In genomic region chr14:28923180-28923961, GRCm38 (mm10) we compare ENCODE assay signal across 20 mouse cellular contexts.
DNase-seq lines count a peak whose midpoint lies in the region; ATAC-seq and TF ChIP-seq lines count a peak whose summit lies in the region.
"Had no signal": no experiment of that assay in that cellular context is flagged by ENCODE, and none has a peak within 500 bp of the region (broad histone marks: within the 10 kb centered on the region; RNA-seq: fewer than 3 reads in every experiment).

No protein-coding gene starts in this region.

- no peaks in the 10 kb centered on the region for H3K36me3 ChIP-seq in heart, embryonic 12.5 days
- no peaks in the 10 kb centered on the region for H3K36me3 ChIP-seq in kidney, adult 2 months (ENCODE audit: control insufficient read depth, insufficient read depth, low read length)
- H3K36me3 ChIP-seq in kidney, embryonic 14.5 days (ENCODE audit: control insufficient read depth, insufficient read depth, low read length), result no peaks in the 10 kb centered on the region
- H3K36me3 ChIP-seq: embryonic facial prominence, embryonic 15.5 days; G1E; hindbrain, embryonic 12.5 days; liver, embryonic 15.5 days; neural tube, embryonic 13.5 days had no signal

- H3K4me2 ChIP-seq in heart, embryonic 12.5 days, result no peak overlapping the region
- no peak overlapping the region for H3K4me2 ChIP-seq in kidney, embryonic 14.5 days (replicated peaks; ENCODE audit: low read depth, low read length)
- H3K4me2 ChIP-seq: embryonic facial prominence, embryonic 15.5 days; hindbrain, embryonic 12.5 days; liver, embryonic 15.5 days; neural tube, embryonic 13.5 days had no signal

- no peaks in the 10 kb centered on the region for H3K27me3 ChIP-seq in heart, embryonic 12.5 days (replicated peaks)
- no peaks in the 10 kb centered on the region for H3K27me3 ChIP-seq in kidney, adult 2 months (replicated peaks; ENCODE audit: control insufficient read depth, insufficient read depth, low read length)
- no peaks in the 10 kb centered on the region for H3K27me3 ChIP-seq in kidney, embryonic 14.5 days (ENCODE audit: control insufficient read depth, insufficient read depth, low read length)
- H3K27me3 ChIP-seq: embryonic facial prominence, embryonic 15.5 days; hindbrain, embryonic 12.5 days; liver, embryonic 15.5 days; megakaryocyte, embryonic 14.5 days; neural tube, embryonic 13.5 days had no signal

- TF ChIP-seq POLR2A in kidney, adult 2 months (IDR thresholded peaks at IDR 0.05; ENCODE audit: low read depth, low read length), result no peak
- TF ChIP-seq POLR2A in brain, embryonic 14.5 days (IDR thresholded peaks at IDR 0.05; ENCODE audit: borderline replicate concordance, extremely low read depth, insufficient read depth, insufficient read length, poor library complexity, severe bottlenecking), result no peak

- no peak for TF ChIP-seq CTCF in kidney, adult 2 months (conservative IDR thresholded peaks at IDR 0.05; ENCODE audit: insufficient read depth, insufficient read length, low read depth, low read length)
- no peak for TF ChIP-seq CTCF in brain, embryonic 14.5 days (IDR thresholded peaks at IDR 0.05; ENCODE audit: borderline replicate concordance, extremely low read depth, insufficient read depth, insufficient read length)

- ATAC-seq in heart, embryonic 12.5 days (ENCODE audit: insufficient number of reproducible peaks, low FRiP score), result no peak
- no peak for ATAC-seq in kidney, embryonic 14.5 days (ENCODE audit: low FRiP score, low TSS enrichment)
- ATAC-seq: forebrain, embryonic 16.5 days had no signal

- peak; percentile 88 for DNase-seq in heart, adult 11 months
- DNase-seq in kidney, adult 2 months, result peak; percentile 30
- peak; percentile 27 for DNase-seq in brain, embryonic 14.5 days (ENCODE audit: low read depth)
- peak; percentile 11 to 12 for DNase-seq in kidney, postnatal 36 days
- DNase-seq in layer of hippocampus, adult 18-20 months (ENCODE audit: low spot score in 2 of 2), result no peak
- DNase-seq: adrenal gland, postnatal 14 days; cerebellum, adult 11-12 months; cerebellum, postnatal 14 days; gastrocnemius, postnatal 36 days; right cerebral cortex, adult 18-20 months; thymus, postnatal 25 days had no signal

- no peak overlapping the region for H3K4me3 ChIP-seq in heart, embryonic 12.5 days
- H3K4me3 ChIP-seq in kidney, adult 2 months (ENCODE audit: insufficient read depth, low read depth, low read length), result no peak overlapping the region
- H3K4me3 ChIP-seq in kidney, embryonic 14.5 days (ENCODE audit: low read length), result no peak overlapping the region
- H3K4me3 ChIP-seq: embryonic facial prominence, embryonic 15.5 days; hindbrain, embryonic 12.5 days; liver, embryonic 15.5 days; megakaryocyte, embryonic 14.5 days; neural tube, embryonic 13.5 days had no signal

- H3K4me1 ChIP-seq in heart, embryonic 12.5 days (replicated peaks), result peaks cover 15% of the 10 kb centered on the region
- no peaks in the 10 kb centered on the region for H3K4me1 ChIP-seq in kidney, adult 2 months (ENCODE audit: control insufficient read depth, insufficient read depth, low read length)
- H3K4me1 ChIP-seq in kidney, embryonic 14.5 days (ENCODE audit: control insufficient read depth, insufficient read depth, low read length), result no peaks in the 10 kb centered on the region
- H3K4me1 ChIP-seq: hindbrain, embryonic 12.5 days; liver, embryonic 15.5 days; megakaryocyte, embryonic 14.5 days; neural tube, embryonic 13.5 days had no signal

- no peaks in the 10 kb centered on the region for H3K9me3 ChIP-seq in heart, embryonic 12.5 days (replicated peaks)
- H3K9me3 ChIP-seq in kidney, embryonic 14.5 days (ENCODE audit: control insufficient read depth, low read length), result no peaks in the 10 kb centered on the region
- H3K9me3 ChIP-seq: embryonic facial prominence, embryonic 15.5 days; hindbrain, embryonic 12.5 days; liver, embryonic 15.5 days; neural tube, embryonic 13.5 days had no signal

- no peak overlapping the region for H3K27ac ChIP-seq in heart, embryonic 12.5 days (ENCODE audit: poor library complexity, severe bottlenecking)
- no peak overlapping the region for H3K27ac ChIP-seq in kidney, adult 2 months (ENCODE audit: insufficient read depth, low read depth, low read length)
- no peak overlapping the region for H3K27ac ChIP-seq in kidney, embryonic 14.5 days (ENCODE audit: low read depth, low read length)
- H3K27ac ChIP-seq: embryonic facial prominence, embryonic 15.5 days; hindbrain, embryonic 12.5 days; liver, embryonic 15.5 days; neural tube, embryonic 13.5 days had no signal

- 43% methylated on average over 12 of the region's 12 CpGs for WGBS in heart, embryonic 12.5 days
- 83% methylated on average over 12 of the region's 12 CpGs for WGBS in kidney, adult 2 months
- WGBS in kidney, embryonic 14.5 days, result 83% methylated on average over 12 of the region's 12 CpGs

- H3K9ac ChIP-seq in heart, embryonic 12.5 days, result no peak overlapping the region
- H3K9ac ChIP-seq in kidney, embryonic 14.5 days (ENCODE audit: low read depth, low read length), result no peak overlapping the region
- H3K9ac ChIP-seq: embryonic facial prominence, embryonic 15.5 days; hindbrain, embryonic 12.5 days; liver, embryonic 15.5 days; neural tube, embryonic 13.5 days had no signal

Comparison
In these comparisons a context has a peak if more than half of its experiments do, and no peak if none do; other contexts are left out.
1. DNase-seq: peak in heart, adult 11 months (single experiment), kidney, adult 2 months (single experiment), brain, embryonic 14.5 days (single experiment) and kidney, postnatal 36 days (2 of 2); none in layer of hippocampus, adult 18-20 months (0 of 2).